Mouse (Mus musculus) central nervous system, embryonic 11.5 days (tissue): ENCODE data around the gene B020031M17Rik. TPM values are rescaled to one million over a fixed set of nuclear protein-coding genes. Genes with fewer than 3 reads are reported as not detected.

Experiments used
- polyA plus RNA-seq: library from polyadenylated mRNA; depleted of rRNA; stranded (reverse); fragments of >200 nt; gene quantifications from 2 replicates; pipeline ENCODE4 v1.2.3, GENCODE M21; 2012; rRNA removed

B020031M17Rik gene
- polyA plus RNA-seq, result not detected in 2 replicates

GRCm38 (mm10) chr13:119950706-119951105, at the start of gene B020031M17Rik:
B020031M17Rik (minus strand) TSS chr13:119950806.

GRCm38 (mm10) chr13:119929172-119929571, 21.4 kb downstream of the B020031M17Rik start, which contains the start of gene Gm21761:
Gm21761 (minus strand) TSS chr13:119929272.

Other genes starting within 250 kb of the B020031M17Rik start
- 0.94 and 1.2 TPM in 2 replicates for gene Nim1k, start 194.9 kb downstream of the B020031M17Rik start, polyA plus RNA-seq
- gene Zfp131, start 159.9 kb downstream of the B020031M17Rik start, polyA plus RNA-seq, result 43.6 and 48.0 TPM in 2 replicates
- gene AF067063, start 120.6 kb downstream of the B020031M17Rik start, polyA plus RNA-seq, result not detected in 2 replicates
- not detected in 2 replicates for gene D13Ertd608e, start 114.8 kb downstream of the B020031M17Rik start, polyA plus RNA-seq
- not detected in 2 replicates for gene Tcstv1, start 56.0 kb downstream of the B020031M17Rik start, polyA plus RNA-seq
- gene Gm21761, start 21.5 kb downstream of the B020031M17Rik start, polyA plus RNA-seq, result not detected in 2 replicates
- gene Gm36079, start 76.2 kb upstream of the B020031M17Rik start, polyA plus RNA-seq, result not detected in 2 replicates
- not detected in 2 replicates for gene Gm21188, start 101.4 kb upstream of the B020031M17Rik start, polyA plus RNA-seq
- gene Gm20767, start 189.4 kb upstream of the B020031M17Rik start, polyA plus RNA-seq, result not detected in 2 replicates
- gene Gm21818, start 221.6 kb upstream of the B020031M17Rik start, polyA plus RNA-seq, result 0.36 TPM in 1 of 2 replicates, not detected in the other